Mouse (Mus musculus): ENCODE measurements around the gene Zfp524. TPM values are rescaled to one million over a fixed set of nuclear protein-coding genes. Genes with fewer than 3 reads are reported as not detected.

Gene Zfp524
- total and polyA plus RNA-seq, 3 experiments, result 2.3 to 8.4 (median 4.4) TPM

DNA sequence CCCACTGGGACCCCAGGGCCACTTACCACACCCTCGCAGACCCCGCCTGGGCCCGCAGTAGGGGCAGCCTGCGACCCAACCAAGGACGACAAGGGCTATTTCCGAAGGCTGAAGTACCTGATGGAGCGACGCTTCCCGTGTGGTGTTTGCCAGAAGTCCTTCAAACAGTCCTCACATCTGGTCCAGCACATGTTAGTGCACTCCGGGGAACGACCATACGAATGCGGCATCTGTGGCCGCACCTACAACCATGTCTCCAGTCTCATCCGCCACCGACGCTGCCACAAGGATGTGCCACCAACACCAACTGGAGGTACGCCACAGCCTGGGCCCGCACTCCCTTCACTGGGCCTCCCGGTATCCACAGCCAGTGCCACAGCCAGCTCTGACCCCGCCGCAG is 15.3 kb downstream of the Zfp524 start:
- Histone ChIP-seq H3K36me3 (replicated peaks in 1 of 2; ENCODE audit: control insufficient read depth in 1 of 2, insufficient read depth in 1 of 2, low read length in 1 of 2) (peaks cover 69 to 94% of the 10 kb centered on the region in 2 experiments), H3K79me2 (replicated peaks; ENCODE audit: control insufficient read depth, extremely low read depth, insufficient read depth, poor library complexity, severe bottlenecking) (peaks cover 5% of the 10 kb centered on the region; the same call in 1 of the 2 replicates), H3K27me3 (replicated peaks) (no peaks in the 10 kb centered on the region), H3K4me2 (ENCODE audit: insufficient read depth, low read depth, poor library complexity, severe bottlenecking) (no peak overlapping the region), H3K9me3 (replicated peaks; ENCODE audit: low read length) (peaks cover 33% of the 10 kb centered on the region), H3K4me1 (ENCODE audit: control insufficient read depth in 1 of 2, insufficient read depth in 2 of 2) (no peaks in the 10 kb centered on the region), H3K27ac (ENCODE audit: insufficient read depth, low read depth) (no peak overlapping the region), H3K9ac (ENCODE audit: insufficient read depth, low read depth) (no peak overlapping the region), H3K4me3 (replicated peaks in 1 of 3; ENCODE audit: low read depth in 2 of 3, low read length in 2 of 3, poor library complexity in 1 of 3) (peak overlapping the region in 1 of 3 experiments; percentile 13)
- TF ChIP-seq SIN3A (IDR thresholded peaks at IDR 0.05; ENCODE audit: low read length) (no peak), MXI1 (IDR thresholded peaks at IDR 0.05; ENCODE audit: low read depth, low read length) (no peak), UBTF (IDR thresholded peaks at IDR 0.05; ENCODE audit: low read depth, low read length) (no peak), ETS1 (conservative IDR thresholded peaks at IDR 0.05; ENCODE audit: low read depth, low read length) (no peak), CHD1 (IDR thresholded peaks at IDR 0.05; ENCODE audit: low read depth, low read length) (no peak), MYC (IDR thresholded peaks at IDR 0.05; ENCODE audit: low read depth, low read length) (no peak), SMC3 (IDR thresholded peaks at IDR 0.05; ENCODE audit: low read depth, low read length) (no peak), POLR2A (IDR thresholded peaks at IDR 0.05; ENCODE audit: low read depth, low read length) (no peak), MAFK (IDR thresholded peaks at IDR 0.05; ENCODE audit: insufficient replicate concordance, low read length) (no peak), CTCF (conservative IDR thresholded peaks at IDR 0.05 in 1 of 2, IDR thresholded peaks at IDR 0.05 in 1 of 2; ENCODE audit: low read depth in 2 of 2, low read length in 2 of 2) (no peak), EP300 (IDR thresholded peaks at IDR 0.05; ENCODE audit: low read length) (no peak), POLR2AphosphoS2 (IDR thresholded peaks at IDR 0.05; ENCODE audit: low read depth, low read length) (no peak), JUN (IDR thresholded peaks at IDR 0.05; ENCODE audit: insufficient read depth, low read depth, low read length) (no peak), USF2 (conservative IDR thresholded peaks at IDR 0.05; ENCODE audit: low read depth, low read length) (no peak), TCF12 (IDR thresholded peaks at IDR 0.05; ENCODE audit: low read depth, low read length) (no peak), BHLHE40 (IDR thresholded peaks at IDR 0.05; ENCODE audit: low read depth, low read length) (no peak), RAD21 (IDR thresholded peaks at IDR 0.05; ENCODE audit: low read depth, low read length) (no peak), ZNF384 (IDR thresholded peaks at IDR 0.05; ENCODE audit: low read depth, low read length) (no peak)
- DNase-seq (ENCODE audit: extremely low read depth), result no peak
- dilution Hi-C loops (cut with MboI; ENCODE audit: extremely low pct_ligation_motif_present, extremely low pct_unique_long_range_greater_than_20kb, low sequenced_read_pairs), result no loop called here
- in situ Hi-C loops (cut with MboI; ENCODE audit: low pct_ligation_motif_present, low pct_unique_long_range_greater_than_20kb, low sequenced_read_pairs), result no loop called here

DNA sequence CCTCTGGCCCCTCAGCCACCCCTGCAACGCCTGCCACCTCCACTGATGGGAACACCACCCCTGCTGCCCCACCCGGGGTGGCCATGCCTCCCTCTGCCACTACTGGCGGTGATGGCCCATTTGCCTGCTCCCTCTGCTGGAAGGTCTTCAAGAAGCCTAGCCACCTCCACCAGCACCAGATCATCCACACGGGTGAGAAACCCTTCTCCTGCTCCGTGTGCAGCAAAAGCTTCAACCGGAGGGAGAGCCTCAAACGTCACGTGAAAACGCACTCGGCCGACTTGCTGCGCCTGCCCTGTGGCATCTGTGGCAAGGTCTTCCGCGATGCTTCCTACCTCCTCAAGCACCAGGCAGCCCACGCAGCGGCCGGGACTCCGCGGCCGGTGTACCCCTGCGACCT is 15.7 kb downstream of the Zfp524 start:
- peak overlapping the region in 1 of 3 experiments; percentile 13 for H3K4me3 ChIP-seq (replicated peaks in 1 of 3; ENCODE audit: low read depth in 2 of 3, low read length in 2 of 3, poor library complexity in 1 of 3)
- H3K4me1 ChIP-seq (ENCODE audit: control insufficient read depth in 1 of 2, insufficient read depth in 2 of 2), result no peaks in the 10 kb centered on the region
- dilution Hi-C loops (cut with MboI; ENCODE audit: extremely low pct_ligation_motif_present, extremely low pct_unique_long_range_greater_than_20kb, low sequenced_read_pairs) (no loop called here), in situ Hi-C loops (cut with MboI; ENCODE audit: low pct_ligation_motif_present, low pct_unique_long_range_greater_than_20kb, low sequenced_read_pairs) (no loop called here)
- H3K27me3 ChIP-seq (replicated peaks), result no peaks in the 10 kb centered on the region
- H3K4me2 ChIP-seq (ENCODE audit: insufficient read depth, low read depth, poor library complexity, severe bottlenecking), result no peak overlapping the region
- no peak overlapping the region for H3K27ac ChIP-seq (ENCODE audit: insufficient read depth, low read depth)
- no peak overlapping the region for H3K9ac ChIP-seq (ENCODE audit: insufficient read depth, low read depth)
- DNase-seq (ENCODE audit: extremely low read depth), result no peak
- 0 out of 2 replicates have a peak, but pooled peaks cover 5% of the 10 kb centered on the region for H3K79me2 ChIP-seq (replicated peaks; ENCODE audit: control insufficient read depth, extremely low read depth, insufficient read depth, poor library complexity, severe bottlenecking)
- TF ChIP-seq ZNF384 (IDR thresholded peaks at IDR 0.05; ENCODE audit: low read depth, low read length), result no peak
- no peak for TF ChIP-seq GABPA (IDR thresholded peaks at IDR 0.05; ENCODE audit: insufficient replicate concordance, low read depth, low read length)
- TF ChIP-seq MAX (IDR thresholded peaks at IDR 0.05; ENCODE audit: low read length), result no peak
- TF ChIP-seq UBTF (IDR thresholded peaks at IDR 0.05; ENCODE audit: low read depth, low read length), result no peak
- no peak for TF ChIP-seq NELFE (IDR thresholded peaks at IDR 0.05; ENCODE audit: low read depth, low read length)
- TF ChIP-seq TCF12 (IDR thresholded peaks at IDR 0.05; ENCODE audit: low read depth, low read length), result no peak
- TF ChIP-seq MXI1 (IDR thresholded peaks at IDR 0.05; ENCODE audit: low read depth, low read length), result no peak
- no peak for TF ChIP-seq ZC3H11A (IDR thresholded peaks at IDR 0.05; ENCODE audit: low read depth, low read length)
- no peak for TF ChIP-seq NRF1 (IDR thresholded peaks at IDR 0.05; ENCODE audit: low read depth, low read length)
- no peak for TF ChIP-seq POLR2AphosphoS2 (IDR thresholded peaks at IDR 0.05; ENCODE audit: low read depth, low read length)
- no peak for TF ChIP-seq ELF1 (IDR thresholded peaks at IDR 0.05; ENCODE audit: low read depth, low read length)
- TF ChIP-seq RCOR1 (conservative IDR thresholded peaks at IDR 0.05; ENCODE audit: low read depth, low read length), result no peak
- TF ChIP-seq CTCF (conservative IDR thresholded peaks at IDR 0.05 in 1 of 2, IDR thresholded peaks at IDR 0.05 in 1 of 2; ENCODE audit: low read depth in 2 of 2, low read length in 2 of 2), result no peak
- no peak for TF ChIP-seq ZMIZ1 (IDR thresholded peaks at IDR 0.05; ENCODE audit: low read depth, low read length)
- TF ChIP-seq E2F4 (IDR thresholded peaks at IDR 0.05; ENCODE audit: insufficient replicate concordance, low read depth, low read length), result no peak
- TF ChIP-seq MAZ (IDR thresholded peaks at IDR 0.05; ENCODE audit: low read depth, low read length), result no peak
- no peak for TF ChIP-seq BHLHE40 (IDR thresholded peaks at IDR 0.05; ENCODE audit: low read depth, low read length)
- peaks cover 67 to 94% of the 10 kb centered on the region in 2 experiments for H3K36me3 ChIP-seq (replicated peaks in 1 of 2; ENCODE audit: control insufficient read depth in 1 of 2, insufficient read depth in 1 of 2, low read length in 1 of 2)
- H3K9me3 ChIP-seq (replicated peaks; ENCODE audit: low read length), result peaks cover 33% of the 10 kb centered on the region
